Mouse (Mus musculus) kidney, postnatal 25 days (tissue): ENCODE results near the gene Rftn1.
A peak's percentile ranks its signal among the peaks of the same experiment; 100 is the strongest.
"Not testable (repeated sequence)": the region's sequence is repeated elsewhere in the genome, so short reads cannot be mapped to it uniquely, and the experiment has no call there.

Source experiments
- DNase-seq, 2 experiments: peaks; one replicate each; pipeline ENCODE4 v3.0.0; 2021; ENCODE audit warnings: mixed read lengths in 2 of 2

The Rftn1 gene

GRCm38 (mm10) chr17:50127045-50127813 lies 63.2 kb downstream of the Rftn1 start:
- DNase-seq, result no peak

- no peak for DNase-seq
These were observed 63.9 kb downstream of the Rftn1 start for GRCm38 (mm10) chr17:50126545-50126944.

- peak in 1 of 2 experiments; percentile 27 for DNase-seq
These were observed 64.6 kb downstream of the Rftn1 start for GRCm38 (mm10) chr17:50125900-50126299.

DNA sequence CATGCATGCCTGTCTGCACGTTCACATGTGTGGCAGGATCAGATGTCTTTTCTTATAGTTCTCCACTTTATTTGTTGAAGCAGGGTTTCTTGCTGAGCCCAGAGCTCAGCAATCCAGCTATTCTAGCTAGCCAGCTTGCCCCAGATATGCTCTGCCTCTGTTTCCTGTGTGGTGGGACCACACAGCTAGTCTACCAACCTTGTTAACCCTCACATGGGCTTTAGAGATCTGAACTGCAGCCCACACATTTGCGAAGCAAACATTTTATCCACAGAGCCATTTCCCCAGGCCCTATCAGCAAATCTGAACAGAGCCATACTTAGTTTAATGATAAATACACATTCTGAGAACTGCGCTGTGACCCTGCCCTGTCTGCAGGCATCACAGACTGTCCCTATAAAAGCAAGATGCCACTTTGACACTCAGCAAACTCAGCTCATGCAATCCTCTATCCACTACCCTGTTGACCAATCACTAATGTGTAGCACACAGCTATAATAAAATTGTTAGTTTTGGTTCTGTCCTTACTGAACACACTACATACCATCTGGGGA lies 65.2 kb downstream of the Rftn1 start:
- no peak for DNase-seq

DNA sequence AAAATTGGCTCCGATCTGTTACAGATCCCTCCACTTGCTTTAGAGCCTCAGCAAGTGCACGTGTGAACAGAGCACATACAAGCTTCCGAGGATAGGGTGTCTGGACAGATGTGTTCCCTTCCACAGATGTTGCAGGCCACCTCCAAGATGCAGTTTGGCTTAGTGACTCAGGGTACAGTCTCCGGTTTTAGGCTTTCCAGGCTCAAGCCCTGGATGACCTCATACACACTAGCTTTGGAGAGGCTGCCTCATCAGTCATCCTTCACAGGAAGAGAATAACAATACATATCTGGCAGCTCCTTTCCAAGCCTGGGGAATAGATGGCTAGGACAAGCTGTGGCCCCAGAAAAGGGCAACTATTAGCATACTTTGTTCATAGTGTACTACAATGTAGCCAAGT lies 65.8 kb downstream of the Rftn1 start:
- DNase-seq, result no peak

- no peak for DNase-seq
These were observed 67.9 kb downstream of the Rftn1 start for GRCm38 (mm10) chr17:50122555-50122954.

GRCm38 (mm10) chr17:50120098-50120497 lies 70.4 kb downstream of the Rftn1 start:
- peak in 1 of 2 experiments; percentile 22 for DNase-seq

- no peak for DNase-seq
These were observed 73.0 kb downstream of the Rftn1 start for GRCm38 (mm10) chr17:50117461-50117860.

GRCm38 (mm10) chr17:50116980-50117379 lies 73.5 kb downstream of the Rftn1 start:
- peak; percentile 45 to 55 for DNase-seq

DNA sequence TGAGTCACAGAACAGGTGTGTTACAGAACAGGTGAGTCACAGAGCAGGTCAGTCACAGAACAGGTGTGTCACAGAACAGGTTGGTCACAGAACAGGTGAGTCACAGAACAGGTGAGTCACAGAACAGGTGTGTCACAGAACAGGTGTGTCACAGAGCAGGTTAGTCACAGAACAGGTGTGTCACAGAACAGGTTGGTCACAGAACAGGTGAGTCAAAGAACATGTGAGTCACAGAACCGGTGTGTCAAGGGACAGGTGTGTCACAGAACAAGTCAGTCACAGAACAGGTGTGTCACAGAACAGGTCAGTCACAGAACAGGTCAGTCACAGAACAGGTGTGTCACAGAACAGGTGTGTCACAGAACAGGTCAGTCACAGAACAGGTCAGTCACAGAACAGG lies 74.1 kb downstream of the Rftn1 start:
- DNase-seq, result not testable (repeated sequence)

GRCm38 (mm10) chr17:50115716-50116115 lies 74.8 kb downstream of the Rftn1 start:
- DNase-seq, result not testable (repeated sequence)

DNA sequence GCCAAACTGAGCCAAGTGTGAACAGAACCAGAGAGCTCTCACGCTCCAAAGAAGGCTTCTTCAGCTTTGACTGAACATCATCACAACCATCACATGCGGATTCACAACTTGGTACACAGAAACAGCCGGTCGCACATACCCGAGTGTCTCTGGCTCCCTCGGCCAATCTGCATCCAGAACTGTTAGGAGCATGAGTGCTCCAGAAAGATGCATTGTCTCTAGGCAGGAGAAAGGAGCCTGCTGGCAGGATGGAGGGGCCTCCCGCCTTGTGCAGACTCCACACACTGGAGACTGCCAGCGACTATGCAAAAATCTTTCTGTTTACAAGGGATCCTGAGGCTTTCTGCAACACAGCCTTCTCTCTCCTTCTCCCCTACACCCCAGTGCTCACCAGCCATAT lies 75.8 kb downstream of the Rftn1 start:
- no peak for DNase-seq

DNA sequence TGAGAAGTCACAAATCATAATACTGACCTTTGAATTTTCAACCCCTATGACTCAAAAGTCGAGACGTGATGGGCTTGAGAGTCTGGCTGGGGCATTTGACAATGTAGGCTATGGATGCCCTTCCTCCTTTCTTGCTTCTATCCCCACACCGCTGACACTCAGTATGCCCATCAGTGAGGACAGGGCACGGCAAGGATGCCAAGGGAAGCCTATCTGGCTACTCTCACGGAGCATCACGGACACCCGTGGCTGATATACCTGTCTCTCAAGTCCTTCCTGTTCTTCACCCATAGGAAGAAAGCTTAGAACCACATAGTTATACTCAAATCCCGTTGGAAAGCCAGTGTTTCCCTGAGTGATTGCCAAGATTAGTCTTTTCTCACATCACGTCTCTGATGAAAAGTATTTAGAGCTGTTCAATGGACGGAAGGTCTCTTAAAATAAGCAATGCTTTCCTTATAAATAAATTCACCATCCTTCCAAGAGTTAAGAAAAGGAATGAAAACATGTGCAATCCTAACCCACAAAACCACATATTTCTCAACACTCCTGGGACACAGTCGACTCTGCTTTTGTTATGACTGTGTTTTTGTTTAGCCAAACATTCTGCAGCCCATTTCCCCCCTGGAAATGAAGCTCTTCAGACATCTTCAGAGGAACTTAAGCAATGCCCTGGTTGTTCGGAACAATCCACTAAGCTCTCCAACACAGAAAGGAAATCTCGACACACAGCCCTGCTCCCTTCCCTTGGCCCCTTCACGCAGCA lies 79.6 kb downstream of the Rftn1 start:
- DNase-seq, result no peak

DNA sequence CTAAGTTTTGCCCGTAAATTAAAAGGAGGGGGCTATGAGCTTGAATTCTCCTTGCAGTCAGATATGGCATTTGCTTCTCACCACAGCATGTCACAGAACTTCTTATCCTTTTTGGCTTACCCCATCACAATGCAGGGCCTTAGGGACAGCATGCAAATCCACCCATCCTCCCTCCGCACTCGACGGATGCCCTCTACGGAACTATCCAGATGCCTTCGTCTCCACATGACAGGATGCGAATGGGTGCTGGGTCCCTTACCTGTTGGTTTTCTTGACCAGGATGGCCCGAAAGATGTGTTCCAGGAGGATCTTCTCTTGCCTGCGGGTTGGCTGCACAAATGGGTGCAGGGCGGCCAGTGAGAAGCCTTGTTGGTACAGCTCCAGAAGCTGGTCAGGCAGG lies 83.7 kb downstream of the Rftn1 start:
- DNase-seq, result no peak

DNA sequence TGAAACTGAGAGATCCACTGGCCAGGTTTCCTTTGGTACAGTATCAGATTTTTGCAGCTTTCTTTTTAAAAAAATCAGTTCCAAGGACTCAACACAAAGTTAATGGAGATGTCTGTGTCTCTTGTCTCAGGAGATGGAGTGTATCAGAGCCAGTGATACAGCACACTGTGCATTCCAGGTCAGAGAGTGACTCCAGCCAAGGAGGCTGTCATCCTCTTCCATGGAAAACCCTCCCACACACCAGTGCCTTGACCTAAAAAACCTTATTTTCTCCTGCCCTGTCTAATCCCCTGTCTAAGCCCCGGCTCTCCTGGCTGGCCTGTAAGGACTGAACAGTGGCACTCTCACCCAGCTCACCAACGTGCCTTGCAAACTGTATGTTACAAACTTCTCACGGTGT lies 86.3 kb downstream of the Rftn1 start:
- DNase-seq, result no peak

DNA sequence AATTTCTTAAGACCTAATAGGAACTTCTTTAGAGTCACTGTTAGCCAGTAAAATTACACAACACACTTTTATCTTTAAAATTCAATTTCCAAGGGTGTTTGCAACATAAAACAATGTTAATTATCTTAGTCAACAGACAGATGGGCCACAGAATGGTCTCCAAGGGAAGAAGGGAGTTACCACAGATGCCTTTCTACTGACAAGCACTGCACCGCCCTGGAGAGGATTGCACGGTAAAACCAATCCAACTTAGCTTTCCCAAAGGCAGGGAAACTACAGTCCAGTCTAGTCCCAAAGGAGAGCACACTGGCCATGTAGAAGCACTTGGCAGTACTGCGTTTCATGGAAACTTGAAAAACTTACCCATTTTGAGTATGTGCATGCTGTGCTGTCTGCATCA lies 89.1 kb downstream of the Rftn1 start:
- DNase-seq, result no peak

DNA sequence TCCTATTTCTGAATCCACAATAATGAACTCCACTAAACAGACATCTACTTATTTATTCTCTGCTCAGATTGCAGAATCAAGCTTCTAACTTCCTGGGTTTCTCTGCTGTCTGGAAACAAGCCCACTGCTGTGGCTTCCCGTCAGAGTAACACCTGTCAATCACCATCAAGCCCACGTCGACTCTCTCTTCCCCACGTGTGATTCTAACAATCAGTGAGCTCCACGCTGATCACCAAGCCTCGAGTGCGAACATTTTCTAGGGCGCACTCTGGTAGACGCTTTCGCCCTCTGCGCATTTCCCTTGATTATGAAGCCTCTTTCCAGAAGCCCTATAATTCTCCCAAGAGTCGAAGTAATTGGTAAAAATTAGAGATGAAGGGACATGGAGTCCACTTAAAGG lies 90.4 kb downstream of the Rftn1 start:
- DNase-seq, result no peak

DNA sequence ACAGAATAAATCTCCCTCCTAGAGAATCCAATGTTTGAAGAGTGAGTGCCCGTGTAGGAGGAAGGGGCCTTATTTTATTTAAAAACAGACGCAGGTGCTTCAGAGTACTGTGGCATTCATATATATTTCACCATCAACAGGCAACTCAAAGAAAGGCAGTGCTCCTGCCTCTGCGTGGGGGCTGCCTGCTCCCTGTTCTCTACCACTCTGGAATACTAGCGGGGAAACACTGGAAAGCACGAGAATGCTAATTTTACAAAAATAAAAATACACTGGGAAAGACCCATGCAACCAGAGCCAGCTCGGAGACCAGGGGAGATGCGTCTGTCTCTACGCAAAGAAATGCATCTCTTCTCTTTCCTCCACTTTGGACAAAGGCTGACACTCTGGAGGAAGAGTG lies 91.1 kb downstream of the Rftn1 start:
- no peak for DNase-seq

- no peak for DNase-seq
These were observed 92.2 kb downstream of the Rftn1 start for GRCm38 (mm10) chr17:50098297-50098696.

- DNase-seq, result no peak
These were observed 92.6 kb downstream of the Rftn1 start for GRCm38 (mm10) chr17:50097831-50098230.

- DNase-seq, result no peak
These were observed 94.2 kb downstream of the Rftn1 start for GRCm38 (mm10) chr17:50096305-50096704.

DNA sequence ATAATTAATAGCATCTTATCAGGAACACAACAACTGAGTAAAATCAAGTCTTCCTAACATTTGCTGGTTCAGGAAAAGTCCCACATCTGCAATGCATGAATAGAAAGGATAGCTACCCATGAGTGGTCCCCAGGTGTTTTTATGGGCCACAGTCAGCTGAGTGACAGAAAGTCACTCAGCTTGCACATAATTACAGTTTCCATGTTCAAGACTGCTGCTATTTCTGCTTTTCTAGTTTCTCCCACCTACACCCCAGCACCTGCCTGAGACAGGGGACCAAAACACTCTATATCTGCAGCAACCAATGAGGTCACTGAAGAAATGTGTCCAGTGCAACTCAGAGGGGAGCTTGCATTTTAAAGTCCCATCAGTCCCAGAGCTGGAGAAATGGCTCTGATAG lies 95.9 kb downstream of the Rftn1 start:
- no peak for DNase-seq

DNA sequence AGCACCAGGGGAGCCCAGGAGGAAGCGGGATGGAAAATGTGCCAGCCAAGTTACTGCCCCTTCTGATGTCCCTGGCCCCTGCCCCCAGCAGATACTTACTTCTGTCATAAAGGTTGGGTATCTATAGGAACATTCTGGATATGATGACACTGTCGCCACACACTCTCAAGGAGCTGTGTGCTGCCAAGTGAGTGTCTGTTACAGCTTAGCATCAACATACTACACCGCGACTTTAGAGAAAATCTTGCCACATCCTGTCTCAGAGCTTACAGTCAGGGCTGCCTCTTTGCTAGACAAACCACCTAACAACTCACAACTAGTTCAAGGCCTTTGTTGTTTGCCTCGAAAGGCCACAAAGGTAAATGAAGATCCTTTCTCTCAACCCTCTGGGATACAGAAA lies 96.4 kb downstream of the Rftn1 start:
- DNase-seq, result no peak

DNA sequence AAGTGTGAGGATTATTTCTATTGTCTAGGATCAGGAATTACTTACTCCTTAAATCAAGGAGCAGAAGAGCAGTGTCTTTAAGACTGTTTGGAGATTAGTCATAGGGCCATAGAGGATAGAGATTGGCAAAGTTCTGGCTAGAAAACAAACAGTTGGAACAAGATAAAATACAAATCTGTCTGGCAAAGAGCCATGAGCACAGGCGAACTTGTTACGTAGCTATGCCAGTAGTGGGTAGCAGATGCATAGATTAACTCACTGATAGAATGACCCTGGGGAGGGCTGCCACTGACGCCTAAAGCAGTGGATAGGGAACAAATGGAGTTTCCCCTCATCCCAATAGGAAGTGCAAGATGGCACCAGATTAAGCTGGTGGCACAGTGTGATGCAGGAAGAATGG lies 97.1 kb downstream of the Rftn1 start:
- no peak for DNase-seq
